Mouse (Mus musculus): Measurements from ENCODE around the gene Lrrc61.
A peak's percentile ranks its signal among the peaks of the same experiment; 100 is the strongest.

Lrrc61 gene

GRCm38 (mm10) chr6:48548314-48548713 lies 6.3 kb upstream of the Lrrc61 start:
- DNase-seq (ENCODE audit: low read depth) = no peak

DNA sequence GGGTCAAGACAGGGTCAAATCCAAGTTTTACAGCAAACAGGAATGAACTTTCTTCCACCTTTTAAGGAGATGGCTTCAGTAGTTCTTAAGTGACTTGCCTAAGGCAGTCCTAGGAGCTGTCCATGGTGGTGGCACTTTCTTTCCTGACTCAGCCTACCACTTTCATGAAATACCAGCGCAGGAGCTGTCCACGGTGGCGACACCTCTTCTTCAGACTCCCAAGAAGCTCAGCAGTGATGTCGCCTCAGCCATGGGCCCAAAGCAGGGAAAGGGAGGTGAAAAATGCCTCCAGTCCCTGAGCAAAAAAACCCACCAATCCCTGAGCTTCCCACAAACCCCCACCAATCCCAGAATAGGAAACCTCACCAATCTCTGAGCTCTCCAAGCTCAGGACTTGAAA lies 1.7 kb upstream of the Lrrc61 start:
- peak; percentile 61 for DNase-seq (ENCODE audit: low read depth)

GRCm38 (mm10) chr6:48553819-48554218 lies 777 bp upstream of the Lrrc61 start:
- no peak for DNase-seq (ENCODE audit: low read depth)

DNA sequence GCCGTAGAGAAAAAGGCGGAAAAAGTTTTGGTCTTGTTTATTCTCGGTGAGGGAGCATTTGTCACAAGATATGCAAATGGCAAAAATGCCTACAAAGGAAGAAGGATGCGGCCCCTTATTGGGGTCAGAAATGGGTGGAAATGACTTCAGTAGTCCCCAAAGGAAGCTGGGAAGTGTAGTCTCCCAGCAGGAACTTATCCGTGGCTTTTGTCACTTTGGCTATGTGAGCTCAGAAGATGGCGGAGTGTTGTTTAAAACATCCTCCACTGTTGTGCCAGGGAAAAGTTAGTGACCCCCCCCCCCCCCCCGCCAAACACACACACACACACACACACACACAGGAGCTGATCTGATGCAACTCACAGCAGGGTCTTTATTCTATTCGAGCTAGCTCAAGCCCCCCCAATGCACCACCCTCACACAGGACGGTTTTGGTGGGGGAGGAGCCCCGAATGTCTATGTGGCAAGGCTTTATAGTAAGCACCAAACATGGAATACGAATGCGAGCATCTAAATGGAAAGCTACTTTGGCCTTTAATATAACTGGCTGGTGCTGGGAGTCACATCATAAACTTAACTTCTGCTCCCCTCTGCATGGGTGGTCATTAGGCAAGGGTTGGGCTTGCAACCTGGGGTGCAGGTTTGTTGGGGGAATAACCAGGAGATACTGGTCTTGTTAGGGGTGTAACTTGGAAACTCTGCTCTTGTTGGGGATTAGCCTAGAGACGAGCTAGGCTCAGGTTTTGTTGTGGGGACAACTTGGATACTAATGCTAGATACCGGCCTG lies 701 bp downstream of the Lrrc61 start:
- DNase-seq (ENCODE audit: low read depth) = peak; percentile 55

DNA sequence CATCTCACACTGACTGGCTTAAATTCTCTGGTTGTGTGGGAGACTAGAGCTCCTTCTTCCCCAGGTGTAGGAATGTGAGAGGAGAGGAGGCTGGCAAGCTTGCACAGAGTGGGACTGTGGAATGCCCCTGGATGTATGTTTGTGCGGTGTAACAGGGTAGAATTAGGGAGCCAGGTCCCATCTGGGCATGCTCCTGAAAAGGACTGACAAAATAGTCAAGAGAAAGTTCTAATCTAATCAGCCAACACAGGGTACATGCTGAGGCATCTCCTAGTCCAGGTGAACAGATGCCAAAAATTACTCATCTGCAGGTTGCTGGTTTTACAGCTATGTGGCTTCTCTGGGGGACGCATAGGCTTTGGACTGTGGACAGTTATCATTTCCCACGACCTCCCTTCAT lies 1.4 kb downstream of the Lrrc61 start:
- DNase-seq (ENCODE audit: low read depth) = no peak

DNA sequence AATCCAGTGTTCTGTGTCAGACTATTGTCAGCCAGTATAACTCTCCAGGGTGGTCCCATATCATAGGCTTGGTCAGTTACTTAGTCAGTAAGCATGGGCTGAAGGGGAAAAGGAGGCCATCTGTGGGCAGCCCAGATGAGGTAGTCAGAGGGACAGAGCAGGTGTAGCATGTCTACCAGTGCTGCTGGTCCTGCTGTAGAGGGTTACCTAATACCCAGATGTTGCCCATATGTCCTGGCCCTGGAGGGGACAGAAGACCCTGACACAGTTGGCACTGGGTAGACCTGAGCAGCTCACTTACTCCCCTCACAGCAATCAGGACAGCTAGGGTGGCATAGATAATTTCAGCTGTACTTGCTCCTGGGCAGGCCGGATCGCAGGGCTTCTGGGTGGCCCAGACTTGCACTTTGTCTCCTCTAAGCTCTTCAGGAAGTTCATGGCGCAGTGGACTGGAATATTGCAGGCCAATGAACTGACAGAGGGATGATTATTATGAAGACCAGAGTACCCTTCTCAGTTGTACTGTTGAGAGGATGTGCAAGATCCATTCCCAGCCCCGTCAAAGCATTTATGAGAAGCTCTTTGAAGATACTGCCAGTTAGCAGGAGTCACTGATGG lies 11.2 kb downstream of the Lrrc61 start:
- no peak for DNase-seq (ENCODE audit: low read depth)

GRCm38 (mm10) chr6:48566312-48566711 lies 11.7 kb downstream of the Lrrc61 start:
- DNase-seq (ENCODE audit: low read depth) = no peak

DNA sequence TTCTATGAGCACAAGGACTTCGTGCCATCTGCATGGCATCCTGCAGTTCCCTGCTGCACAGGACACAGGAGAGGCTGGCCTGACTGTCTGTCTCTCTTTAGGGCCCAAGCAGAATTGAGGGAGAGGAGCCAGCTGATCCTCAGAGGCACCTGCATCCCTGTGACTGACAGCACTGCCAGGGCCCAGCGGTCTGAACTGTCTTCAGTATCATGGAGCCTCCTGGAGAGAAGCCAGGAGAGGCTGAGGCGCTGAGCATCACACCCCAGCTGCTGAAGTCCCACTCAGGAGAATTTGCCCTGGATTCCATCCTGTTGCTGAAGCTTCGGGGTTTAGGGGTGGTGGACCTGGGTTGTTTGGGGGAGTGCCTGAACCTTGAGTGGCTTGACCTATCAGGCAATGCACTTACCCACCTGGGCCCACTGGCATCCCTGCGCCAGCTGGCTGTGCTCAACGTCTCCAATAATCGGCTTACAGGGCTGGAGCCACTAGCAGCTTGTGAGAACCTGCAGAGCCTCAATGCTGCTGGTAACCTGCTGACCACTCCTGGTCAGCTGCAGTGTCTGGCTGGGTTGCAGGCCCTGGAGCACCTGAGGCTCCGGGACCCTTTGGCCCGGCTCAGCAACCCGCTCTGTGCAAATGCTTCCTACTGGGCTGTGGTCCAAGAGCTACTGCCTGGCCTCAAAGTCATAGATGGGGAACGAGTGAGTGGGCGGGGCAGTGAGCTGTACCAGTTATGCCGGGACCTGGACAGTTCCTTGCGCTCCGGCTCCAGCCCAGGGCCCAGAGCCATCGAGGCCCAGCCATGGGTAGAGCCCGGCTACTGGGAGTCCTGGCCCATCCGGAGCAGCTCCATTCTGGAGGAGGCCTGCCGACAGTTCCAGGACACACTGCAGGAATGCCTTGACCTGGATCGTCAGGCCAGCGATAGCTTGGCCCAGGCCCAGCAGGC lies 13.7 kb downstream of the Lrrc61 start:
- no peak for DNase-seq (ENCODE audit: low read depth)

DNA sequence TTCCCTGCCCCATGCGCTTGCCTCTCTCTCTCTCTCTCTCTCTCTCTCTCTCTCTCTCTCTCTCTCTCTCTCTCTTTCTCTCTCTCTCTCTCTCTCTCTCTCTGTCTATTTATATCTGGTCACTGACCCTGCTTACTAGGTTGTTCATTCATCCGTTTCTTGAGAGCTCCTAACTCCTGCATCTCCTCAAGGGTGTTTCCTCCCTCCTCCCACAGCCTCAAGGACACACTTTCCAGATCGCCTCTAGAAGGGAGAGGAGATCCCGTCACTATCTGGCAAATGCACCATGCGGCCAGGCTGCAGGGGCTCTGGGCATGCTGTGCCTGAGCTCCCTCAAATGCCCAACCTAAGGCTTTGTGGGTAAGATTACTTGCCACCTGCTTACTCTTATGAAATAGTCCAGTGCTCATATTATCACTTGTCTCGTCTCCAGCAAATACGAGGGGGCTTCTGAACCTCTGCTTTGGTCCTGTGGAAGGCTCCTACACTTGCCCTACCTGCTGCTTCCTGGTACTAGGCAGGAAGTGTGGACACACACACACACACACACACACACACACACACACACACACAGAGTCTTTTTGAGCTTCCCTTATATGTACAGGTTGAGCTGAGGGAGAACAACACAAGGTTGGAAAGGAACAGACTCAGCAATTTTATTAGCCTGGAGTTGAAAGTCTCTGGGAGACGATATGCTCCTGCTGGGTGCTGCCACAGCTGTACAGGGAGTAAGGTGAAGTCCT lies 14.6 kb downstream of the Lrrc61 start:
- DNase-seq (ENCODE audit: low read depth) = peak; percentile 57

- no peak for DNase-seq (ENCODE audit: low read depth)
Measured at GRCm38 (mm10) chr6:48572014-48572413, 17.4 kb downstream of the Lrrc61 start.

DNA sequence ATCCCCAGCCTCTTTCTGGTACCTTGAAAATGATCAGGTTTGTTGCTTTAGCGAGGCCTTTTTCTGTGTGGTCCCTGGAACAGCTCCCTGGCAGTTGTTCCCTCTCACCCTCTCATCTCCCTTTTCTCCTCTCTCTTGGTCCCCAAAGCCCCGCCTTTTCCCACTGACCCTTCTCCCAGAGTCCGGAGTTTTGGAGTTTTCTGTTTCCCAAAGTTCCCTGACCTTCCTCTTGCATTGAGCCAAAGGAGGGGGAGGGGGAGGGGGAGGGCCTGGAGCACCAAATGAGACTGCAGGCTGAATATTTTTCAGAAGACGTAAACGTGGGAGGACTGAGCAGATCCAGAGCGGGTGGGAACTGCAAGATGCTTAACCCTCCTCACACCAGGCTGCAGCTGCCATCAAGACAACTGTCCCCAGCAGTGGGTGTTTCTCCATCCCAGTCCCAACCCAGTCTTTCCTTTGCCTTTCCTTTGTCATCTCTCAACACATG lies 18.0 kb downstream of the Lrrc61 start, which contains the start of gene Rarres2:
Rarres2 (minus strand) TSS at position 218 of the 490 bp plus-strand sequence.
- no peak for DNase-seq (ENCODE audit: low read depth)

GRCm38 (mm10) chr6:48573280-48573679 lies 18.7 kb downstream of the Lrrc61 start:
- DNase-seq (ENCODE audit: low read depth) = no peak

GRCm38 (mm10) chr6:48573981-48574380 lies 19.4 kb downstream of the Lrrc61 start:
- DNase-seq (ENCODE audit: low read depth) = no peak

- no peak for DNase-seq (ENCODE audit: low read depth)
Measured at GRCm38 (mm10) chr6:48578736-48579135, 24.1 kb downstream of the Lrrc61 start.

- peak; percentile 24 for DNase-seq (ENCODE audit: low read depth)
Measured at GRCm38 (mm10) chr6:48579215-48579648, 24.6 kb downstream of the Lrrc61 start.

DNA sequence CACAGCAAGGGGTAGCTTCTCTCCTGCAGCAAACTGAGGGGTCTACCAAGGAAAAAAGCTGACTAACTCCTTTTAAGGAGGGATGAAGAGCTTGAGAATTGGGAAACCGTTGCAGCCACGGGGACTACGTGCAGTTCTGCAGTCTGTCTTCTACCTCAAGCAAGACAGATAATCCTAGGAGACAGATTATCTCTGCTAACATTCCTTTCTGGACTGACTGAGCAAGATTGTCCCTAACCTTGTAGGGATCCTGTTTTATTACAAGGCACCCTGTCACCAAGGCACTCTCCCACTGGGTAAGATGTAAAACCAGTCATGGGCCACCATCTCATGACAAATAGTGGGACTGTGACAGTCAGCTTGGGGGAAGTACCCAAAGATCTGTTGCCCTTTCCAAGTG lies 26.7 kb downstream of the Lrrc61 start:
- DNase-seq (ENCODE audit: low read depth) = no peak

- peak; percentile 86 for DNase-seq (ENCODE audit: low read depth)
Measured at GRCm38 (mm10) chr6:48582037-48582436, 27.4 kb downstream of the Lrrc61 start.

GRCm38 (mm10) chr6:48589194-48589750 lies 34.7 kb downstream of the Lrrc61 start, which contains the start of gene Gm45021:
Gene Gm45021, plus strand, starts transcription at chr6:48589610.
- no peak for DNase-seq (ENCODE audit: low read depth)

DNA sequence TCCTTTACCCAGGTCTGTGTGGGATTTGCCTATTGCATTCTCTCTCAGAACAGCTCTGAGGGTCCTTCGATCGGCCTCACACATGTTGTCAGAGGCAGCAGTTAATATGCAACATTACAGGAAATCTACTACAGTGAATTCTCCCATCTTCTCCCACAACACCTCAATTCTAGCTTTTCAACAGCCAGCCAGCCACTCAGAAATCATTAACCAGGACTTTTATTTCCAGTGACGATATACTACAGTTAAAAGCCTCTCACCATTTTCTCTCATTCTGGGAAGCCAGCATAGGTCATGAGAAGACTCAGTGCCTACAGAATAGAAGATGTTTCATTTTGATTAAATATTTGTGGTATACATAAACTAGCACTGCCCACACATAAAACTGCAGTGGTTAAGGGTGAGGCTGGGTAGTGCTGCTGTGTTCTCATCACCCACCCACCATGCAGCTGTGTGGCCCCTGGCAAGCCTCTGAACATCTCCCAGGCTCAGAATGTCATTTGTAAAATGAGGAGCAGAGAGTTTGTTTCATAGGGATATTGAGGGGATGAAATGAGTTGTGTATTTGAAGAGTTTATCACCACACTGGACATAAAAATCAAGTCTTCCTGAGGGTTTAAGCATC lies 36.7 kb downstream of the Lrrc61 start:
- DNase-seq (ENCODE audit: low read depth) = no peak

- no peak for DNase-seq (ENCODE audit: low read depth)
Measured at GRCm38 (mm10) chr6:48591871-48592270, 37.3 kb downstream of the Lrrc61 start.

Data from naive thymus-derived CD4-positive, alpha-beta T cell, adult 2 months (primary cell).